Mouse (Mus musculus) left cerebral cortex, adult 8-10 months (tissue): ENCODE data around the gene Ddi2. TPM values are rescaled to one million over a fixed set of nuclear protein-coding genes. Genes with fewer than 3 reads are reported as not detected.

Experiments used
- DNase-seq, 2 experiments: peaks; one replicate each; pipeline ENCODE4 v3.0.0; 2022; ENCODE audit warnings: low spot score in 2 of 2
- total RNA-seq, 4 experiments: library from RNA; stranded (reverse); gene quantifications; 2 replicates each; pipeline ENCODE4 v1.2.4; 2022

The Ddi2 gene
- total RNA-seq, 4 experiments from 2014 or later, result 40.6 to 44.3 (median 42.9) TPM

DNA sequence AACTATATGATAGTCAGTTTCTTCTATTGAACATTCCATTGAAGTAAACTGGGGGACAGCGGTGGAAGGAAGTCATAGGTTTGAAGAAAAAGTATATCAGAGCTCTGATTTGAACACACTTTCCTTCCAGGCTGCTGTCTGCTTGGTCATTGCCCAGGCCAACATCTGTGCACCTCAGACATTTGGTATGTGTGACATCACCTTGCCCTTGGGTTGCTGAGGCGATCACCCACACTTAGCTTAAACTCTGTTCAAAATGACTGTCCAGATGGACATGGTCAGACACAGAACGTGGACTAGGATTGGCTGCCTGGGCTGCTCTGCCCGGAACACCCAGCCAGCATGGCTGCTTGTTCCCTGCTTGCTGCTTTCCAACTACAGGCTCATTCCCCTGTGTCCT is 19.2 kb upstream of the Ddi2 start:
- DNase-seq, result no peak

DNA sequence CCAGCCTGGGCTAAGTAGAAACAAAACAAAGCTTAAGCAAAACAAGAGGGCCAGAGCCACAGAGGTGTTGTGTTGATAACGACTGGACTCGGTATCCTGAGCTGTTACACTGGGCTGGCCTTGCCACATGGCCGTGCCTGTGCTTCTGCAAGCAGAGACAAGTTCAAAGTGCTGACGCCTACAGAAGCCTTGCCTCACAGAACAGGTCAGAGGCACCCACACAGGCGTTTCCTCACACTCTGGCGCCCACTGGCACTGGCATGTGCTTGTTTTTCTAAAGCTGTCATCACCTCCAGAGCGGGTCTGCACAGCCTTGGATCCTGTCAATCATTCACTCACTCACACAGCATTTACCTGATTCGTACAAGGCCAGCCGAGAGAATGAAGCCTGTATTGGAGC is 18.6 kb upstream of the Ddi2 start:
- DNase-seq, result no peak

DNA sequence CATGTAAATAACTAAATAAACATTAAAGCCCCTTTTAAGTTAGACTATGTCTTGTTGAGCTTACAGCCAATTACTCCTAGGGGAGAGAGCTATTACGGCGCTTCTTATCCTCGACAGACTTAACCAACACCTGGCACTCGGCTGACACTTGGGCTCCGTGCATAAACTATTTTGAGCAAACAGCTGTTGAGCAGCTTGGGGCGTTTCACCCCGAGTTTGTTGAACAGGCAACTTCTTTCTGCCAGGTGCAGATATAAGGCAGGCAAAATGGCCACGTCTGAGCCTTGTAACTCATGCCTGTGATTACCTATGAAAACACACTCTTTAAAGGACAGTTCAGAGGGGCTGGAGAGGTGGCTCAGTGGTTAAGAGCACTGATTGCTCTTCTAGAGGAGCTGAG is 14.8 kb upstream of the Ddi2 start:
- no peak for DNase-seq

DNA sequence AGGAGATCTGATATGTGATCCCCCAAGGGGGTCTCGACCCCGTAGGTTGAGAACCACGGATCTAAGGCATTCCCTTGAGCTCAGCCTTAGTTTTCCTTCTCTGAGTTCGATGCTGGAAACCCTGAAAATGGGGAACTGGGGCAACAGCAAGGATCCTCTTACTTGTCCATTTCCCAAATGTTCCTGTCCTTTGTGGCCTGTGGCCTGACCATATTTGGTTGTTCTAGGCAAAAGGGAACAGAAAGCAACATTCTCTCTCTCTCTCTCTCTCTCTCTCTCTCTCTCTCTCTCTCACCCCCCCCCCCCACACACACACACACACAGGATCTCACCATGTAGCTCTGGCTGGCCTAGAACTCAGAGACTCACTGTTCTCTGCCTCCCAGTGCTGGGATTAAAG is 13.6 kb upstream of the Ddi2 start:
- DNase-seq, result no peak

DNA sequence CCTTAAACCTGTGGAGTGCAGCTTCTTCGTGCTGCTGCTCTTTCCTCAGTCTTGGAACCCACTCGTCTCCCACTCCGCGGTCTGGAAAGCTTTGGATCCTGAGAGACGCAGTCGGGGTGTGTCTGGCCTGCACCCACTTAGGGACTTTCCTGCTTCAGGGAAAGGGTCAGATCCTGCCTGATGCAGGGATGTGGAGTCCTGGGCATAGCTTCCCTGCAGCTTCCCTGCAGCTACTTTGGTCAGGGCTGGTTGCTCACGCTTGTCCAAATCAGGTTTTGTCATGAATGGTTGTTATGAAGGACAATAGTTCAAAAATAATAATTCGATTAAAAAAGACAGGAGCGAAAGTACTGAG is 12.0 kb upstream of the Ddi2 start:
- DNase-seq, result no peak

DNA sequence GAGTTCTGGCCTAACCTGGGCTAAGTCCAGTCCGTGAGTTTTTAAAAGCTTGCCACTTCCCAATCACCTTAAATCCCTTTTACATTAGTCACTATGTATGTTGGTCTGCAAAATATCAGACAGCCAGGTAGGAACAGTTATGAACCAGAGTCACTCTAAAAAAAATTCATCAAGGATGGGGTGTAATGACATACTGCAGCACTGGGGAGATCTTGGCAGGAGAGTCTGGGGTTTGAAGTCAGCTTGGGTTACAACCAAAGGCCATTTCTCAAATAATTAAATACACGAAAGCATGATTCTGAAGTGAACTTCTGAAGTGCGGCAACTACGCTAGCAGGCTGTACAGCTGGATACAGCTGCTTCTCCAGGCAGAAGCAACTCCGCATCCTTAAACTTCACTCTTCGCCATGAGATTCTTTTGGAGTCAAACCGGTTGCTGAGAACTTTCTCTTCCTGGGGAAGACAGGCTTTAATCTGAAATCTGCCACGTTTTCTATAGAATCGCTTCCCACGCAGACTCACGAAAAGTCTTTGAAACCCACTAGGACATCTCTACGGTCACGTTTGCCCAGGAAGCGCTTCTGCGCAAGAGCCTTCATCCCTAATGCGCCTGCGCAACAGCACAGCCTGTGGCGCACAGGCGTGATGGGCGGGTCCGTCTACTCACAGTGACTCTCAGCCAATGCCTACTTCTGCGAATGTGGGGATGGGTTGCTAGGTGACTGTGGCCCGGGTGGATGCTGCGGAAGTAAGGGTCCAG is 11.4 kb upstream of the Ddi2 start:
- peak; percentile 77 to 96 for DNase-seq

DNA sequence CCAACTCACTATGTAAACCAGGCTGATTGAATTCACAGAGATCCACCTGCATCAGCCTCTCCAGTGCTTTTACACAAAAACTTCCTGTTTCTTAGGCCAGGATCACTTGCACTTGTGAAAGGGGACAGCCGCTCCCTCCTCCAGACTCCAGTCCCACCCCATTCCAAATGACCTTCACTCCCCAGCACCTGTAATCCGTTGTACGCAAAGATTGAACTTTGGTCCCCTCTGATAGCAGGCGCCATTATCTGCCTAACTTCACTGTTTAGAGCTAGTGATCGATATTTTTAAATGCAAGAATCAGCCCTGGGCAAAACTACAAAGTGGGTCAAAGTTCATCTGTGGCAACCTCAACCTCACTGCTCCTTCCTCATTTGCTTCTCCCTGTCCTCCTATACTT is 8.5 kb upstream of the Ddi2 start:
- DNase-seq, result no peak

DNA sequence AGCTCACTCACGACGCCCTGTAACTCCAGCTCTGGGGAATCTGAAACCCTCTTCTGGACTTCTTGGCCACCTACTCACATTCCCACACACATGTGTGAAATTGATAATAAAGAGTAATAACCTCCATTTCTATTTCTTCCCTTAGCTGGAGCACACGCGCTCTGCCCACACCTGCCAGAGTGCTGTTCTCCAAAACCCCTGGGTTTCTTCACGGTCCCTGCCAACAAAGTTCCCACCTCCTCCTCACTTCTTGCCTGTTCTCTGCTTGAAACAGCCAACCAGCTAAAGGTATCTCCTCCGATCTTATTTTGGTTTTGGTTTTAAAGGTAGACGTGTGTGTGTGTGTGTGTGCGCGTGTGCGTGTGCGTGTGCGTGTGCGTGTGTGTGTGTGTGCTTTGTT is 7.2 kb upstream of the Ddi2 start:
- DNase-seq, result peak in 1 of 2 experiments; percentile 69

DNA sequence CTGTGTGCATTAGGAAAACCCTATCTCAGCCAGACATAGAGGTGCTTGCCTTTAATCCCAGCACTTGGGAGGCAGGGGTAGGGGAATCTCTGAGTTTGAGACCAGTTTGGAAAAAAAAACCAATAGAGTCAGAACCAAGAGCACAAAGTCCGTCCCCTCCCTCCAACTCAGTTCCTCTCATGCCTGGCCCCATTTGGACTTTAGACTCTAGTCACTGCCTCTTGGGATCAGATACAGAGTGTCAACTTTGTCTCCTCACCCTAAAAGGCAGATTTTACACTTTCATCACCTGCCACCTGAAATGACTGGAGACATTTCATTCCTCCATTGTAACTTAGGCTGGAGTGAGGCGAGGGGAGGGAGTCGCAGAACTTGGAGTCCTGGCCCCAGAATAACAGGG is 6.0 kb upstream of the Ddi2 start:
- no peak for DNase-seq

DNA sequence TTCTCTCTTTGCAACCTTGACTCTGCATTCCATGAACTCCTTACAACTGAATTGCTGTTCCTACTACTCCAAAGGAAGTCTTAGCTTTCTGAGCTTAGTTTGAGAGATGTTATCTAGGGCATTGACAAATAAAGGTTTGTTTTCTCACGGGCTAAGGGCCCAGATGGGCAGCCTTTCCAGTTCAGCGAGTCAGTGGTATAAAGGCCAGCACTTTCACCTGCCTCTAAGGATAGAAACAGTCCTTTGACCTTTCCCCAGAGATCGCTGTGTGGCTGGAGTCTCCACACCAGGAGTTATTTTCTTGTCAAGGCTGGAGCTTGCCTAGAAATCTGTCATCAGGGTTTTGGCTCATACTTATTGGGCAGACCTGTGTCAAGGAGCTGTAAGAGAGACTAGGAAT is 2.5 kb upstream of the Ddi2 start:
- DNase-seq, result no peak

DNA sequence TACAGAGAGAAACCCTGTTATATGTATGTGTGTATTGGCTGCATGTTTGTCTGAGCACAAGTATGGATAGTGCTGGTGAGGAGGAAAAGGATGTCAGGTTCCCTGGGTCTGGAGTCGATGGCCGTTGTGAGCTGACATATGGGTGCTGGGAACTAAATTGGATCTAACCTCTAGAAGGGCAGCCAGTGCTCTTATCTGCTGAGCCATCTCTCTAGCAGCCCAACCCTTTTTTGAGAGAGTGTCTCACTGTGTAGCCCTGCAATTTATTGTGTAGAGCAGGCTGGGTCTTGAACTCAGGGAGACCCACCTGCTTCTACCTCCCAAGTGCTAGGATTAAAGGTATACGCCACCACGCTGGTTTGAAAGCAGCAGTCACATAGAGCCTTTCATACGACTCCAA is 2.1 kb upstream of the Ddi2 start:
- DNase-seq, result no peak

DNA sequence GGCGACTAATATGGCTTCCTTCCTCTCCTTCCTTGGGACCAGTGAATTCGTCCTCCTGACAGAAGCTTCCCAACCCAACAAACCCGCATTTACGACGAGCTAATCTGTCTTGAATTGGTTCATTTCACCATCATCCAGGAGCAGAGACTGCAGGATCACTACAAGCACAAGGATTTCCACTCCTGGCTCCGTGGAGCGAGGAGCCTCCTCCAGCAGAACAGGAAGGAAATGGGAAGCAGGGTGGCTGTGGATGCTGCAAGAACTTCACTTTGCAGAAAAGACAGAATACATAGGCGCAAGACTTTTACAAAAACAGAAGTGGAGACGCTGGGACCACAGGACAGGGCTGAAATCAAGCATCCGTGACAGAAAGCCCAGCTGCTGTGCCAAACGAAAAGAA is 1.4 kb upstream of the Ddi2 start:
- DNase-seq, result no peak

DNA sequence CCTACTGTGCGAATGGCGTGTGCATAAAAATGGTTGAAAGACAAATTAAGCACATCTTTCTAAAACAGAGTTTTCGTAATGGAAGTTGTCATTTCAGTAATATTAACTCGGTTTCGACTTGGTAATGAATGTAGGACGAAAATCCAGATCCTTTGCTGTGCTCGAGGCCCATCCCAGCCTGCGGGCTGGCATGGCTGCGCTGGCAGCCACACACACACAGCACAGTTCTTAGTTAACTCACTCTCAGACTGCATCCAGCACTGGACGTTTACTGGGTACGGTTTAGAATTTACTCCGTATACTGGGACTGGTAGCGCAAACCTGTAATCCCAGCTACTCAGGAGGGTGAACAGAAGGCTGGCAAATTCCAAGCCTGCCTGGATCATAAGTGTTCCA is 452 bp upstream of the Ddi2 start:
- DNase-seq, result no peak

DNA sequence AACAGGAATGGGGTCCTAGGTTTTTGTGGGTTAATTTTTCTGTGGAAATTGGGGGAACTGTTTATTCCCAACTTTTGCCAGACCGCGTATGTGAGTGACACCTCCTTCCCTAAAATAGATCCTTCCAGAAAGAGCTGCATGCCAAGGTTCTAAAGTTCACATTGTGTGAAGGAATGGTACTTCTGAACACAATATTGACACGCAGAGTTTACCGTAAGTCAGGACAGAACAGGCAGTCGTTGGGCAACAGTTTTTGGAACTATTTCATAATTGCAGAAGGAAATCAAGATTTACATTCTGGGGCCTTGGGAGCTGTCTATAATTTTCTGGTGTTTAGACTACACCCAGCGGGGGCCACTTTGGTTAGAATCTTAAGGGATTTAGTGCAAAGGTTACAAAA is 1.3 kb downstream of the Ddi2 start:
- no peak for DNase-seq

DNA sequence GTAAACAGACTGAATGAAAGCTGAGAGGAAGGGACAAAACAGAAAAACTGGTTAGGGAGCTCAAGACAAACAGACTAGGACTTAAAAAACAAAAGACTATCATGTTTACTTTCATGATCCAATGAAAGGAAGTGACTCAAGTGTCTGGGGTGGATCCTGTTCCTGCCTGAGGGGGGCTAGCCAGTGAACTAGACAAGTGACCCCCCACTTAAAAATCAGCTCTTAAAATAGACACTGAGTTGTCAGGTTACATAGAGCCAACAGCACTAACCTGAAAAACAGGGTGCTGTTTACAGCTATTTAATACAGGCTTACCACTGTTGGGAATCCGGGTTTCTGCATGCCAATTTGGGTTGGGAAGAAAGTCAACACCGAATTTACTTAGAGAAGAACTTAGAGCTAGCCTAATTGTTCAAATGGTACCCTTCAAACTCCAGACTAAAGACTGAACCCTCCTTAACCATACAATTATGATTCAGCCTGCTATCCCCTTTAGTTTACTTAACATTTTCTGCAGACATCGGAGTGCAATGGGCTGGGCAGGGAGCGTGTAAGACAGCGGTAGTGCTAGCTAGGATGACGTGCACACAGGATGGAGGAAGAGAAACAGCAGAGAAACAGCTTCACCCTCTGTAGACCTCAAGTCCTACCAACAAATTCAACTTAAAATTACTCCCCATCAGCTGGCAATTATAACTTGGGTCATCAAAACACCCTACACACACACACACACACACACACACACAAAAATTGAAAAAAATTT is 2.3 kb downstream of the Ddi2 start:
- DNase-seq, result no peak

DNA sequence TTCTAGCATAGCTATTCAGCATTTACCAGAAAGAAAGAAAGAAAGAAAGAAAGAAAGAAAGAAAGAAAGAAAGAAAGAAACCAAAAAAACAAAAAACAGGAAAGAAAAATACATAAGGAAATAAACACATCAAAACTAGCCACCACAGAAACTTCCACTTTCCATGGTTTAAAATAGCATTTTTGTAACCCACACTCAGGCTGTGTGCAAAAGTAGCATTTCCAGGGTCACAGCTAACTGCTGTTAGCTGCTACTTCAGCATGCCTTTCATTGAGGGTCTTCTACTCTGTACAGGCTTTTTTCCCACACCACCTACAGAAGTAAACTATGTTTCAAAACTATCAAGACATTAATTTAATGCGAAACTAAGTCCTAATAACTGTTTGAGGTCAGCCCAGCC is 3.9 kb downstream of the Ddi2 start:
- DNase-seq, result no peak

DNA sequence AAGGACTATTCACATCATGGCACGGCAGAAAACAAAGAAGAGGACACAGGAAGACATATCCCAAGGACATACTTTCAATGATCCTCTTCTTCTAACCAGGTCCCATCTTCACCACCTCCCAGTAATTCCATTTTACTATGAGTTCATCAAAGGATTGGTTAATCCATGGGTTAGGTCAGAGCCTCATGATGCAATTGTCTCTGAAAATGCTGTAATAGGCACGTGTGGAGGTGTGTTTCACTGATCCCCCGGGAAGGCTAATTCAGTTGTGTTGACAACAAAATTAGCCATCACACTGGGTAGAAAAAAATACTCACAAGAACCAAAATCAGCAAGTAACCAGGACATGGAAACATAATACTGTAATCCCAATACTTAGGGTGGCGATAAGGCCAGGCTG is 5.6 kb downstream of the Ddi2 start:
- DNase-seq, result no peak

DNA sequence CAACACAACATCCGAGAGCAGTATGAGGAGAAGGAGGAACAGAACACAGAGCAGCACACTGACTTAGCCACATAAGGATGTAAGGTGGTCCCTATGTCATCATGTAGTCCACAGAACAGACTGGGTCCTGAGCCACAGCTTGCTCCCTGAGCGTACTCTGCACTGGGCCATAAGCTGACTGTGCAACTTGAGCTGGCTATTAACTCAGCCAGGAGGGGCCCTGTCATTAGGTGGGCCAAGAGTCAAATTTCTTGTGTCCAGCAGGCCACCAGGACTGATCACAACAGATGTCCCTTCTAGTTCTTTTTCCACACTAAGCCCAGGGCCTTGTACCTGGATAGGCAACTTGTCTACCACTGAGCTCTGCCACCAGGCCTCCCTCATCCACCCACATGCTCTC is 8.2 kb downstream of the Ddi2 start:
- DNase-seq, result no peak

DNA sequence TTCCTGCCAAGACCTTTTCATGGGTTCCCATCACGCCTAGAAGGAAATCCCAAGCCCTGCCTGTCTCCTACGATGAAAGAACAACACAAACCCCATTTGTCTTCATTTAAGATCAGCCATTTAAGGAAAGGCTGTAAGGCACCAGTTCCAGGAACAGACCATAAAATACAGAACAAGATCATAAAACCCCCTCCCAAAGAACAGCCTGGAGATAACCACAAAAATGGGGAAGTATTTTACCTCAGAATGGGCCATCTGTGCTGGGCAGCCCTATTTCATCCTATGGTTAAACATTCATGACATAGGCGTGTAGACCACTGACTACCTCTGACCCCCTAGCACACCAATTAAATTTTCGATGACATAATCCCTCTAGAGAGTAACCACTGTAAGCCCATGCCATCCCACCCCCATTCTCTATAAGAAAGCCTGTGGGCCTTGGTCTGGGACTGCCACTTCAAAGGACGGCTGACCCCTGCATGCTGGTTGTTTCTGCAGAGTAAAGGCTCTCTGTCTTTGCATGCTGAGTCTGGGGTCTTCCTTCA is 9.5 kb downstream of the Ddi2 start:
- DNase-seq, result no peak

DNA sequence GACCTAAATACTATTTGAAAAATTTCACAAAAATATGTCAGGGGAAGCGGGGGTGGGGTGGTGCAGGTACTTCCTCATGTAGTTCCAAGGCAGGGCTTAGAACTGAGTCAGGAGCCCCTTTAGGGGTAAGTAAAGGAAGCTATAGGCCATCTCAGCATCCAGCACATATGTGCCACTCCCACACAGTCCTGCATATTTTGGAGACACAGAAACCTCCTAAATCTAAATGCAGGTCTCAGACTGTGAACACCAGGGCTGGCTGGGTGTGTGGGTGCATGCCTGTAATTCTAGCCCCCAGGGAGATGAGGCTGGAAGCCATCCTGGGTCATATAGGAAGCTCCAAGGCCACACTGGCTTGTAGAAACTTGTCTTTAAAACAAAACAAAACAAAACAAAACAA is 12.0 kb downstream of the Ddi2 start:
- DNase-seq, result peak in 1 of 2 experiments; percentile 52

DNA sequence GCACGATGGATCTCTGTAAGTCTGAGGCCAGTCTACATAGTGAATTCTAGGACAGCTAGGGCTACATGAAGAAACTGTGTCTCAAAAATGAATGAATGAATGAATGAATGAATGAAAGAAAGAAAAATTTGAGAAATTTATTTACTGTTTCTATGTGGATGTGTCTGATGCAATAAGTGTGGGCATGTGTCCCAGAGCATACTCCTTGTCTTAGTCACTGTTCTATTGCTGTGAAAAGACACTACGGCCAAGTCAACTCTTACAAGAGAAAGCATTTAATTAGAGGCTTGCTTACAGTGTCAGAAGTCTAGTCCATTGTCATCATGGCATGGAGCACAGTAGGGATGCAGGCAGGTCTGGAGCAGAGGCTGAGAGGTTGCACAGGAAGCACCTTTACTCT is 14.2 kb downstream of the Ddi2 start:
- DNase-seq, result no peak

DNA sequence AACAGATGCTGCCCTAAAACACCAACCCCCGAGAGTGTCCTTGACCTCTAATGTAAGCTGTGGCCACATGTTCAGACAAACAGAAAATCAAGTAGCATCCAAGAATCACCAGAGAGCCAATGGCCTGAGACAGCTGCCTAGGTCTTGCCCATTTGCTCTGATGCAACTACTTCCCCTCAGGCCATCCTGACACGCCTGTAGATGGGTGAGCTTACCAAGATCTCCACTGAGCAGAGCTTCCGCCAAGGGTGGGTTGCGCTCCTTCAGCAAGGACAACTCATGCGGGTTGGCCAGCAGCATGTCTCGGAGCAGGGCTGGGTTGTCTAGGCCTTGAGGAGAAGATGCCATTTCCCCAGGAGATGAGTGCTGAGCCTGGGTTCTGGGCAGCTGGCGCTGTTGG is 15.2 kb downstream of the Ddi2 start:
- no peak for DNase-seq

DNA sequence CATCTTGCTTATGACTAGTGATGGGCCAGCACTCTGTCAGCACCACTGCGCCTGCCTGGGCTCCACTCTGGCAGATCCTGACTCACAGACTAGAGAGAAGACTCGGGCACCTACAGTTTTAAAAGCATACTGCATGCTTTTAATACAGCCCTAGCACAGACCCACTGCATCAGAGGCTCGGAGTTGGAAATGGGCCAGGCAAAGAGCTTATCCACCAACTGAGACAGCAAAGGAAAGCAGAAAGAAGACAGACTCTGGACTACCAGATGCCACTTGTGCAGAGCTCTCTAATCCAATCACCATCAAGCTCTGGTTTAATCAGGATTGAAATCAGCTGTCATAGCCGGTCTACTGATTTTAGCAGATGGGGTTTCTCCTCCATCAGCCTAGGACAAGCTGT is 17.9 kb downstream of the Ddi2 start:
- DNase-seq, result peak in 1 of 2 experiments; percentile 40
